Mouse (Mus musculus) liver, postnatal 0 days (tissue): ENCODE data around the gene Ncstn.

Source experiments
- CTCF ChIP-seq: sonication (generic); IDR thresholded peaks from 2 replicates; pipeline ENCODE4 v1.5.1; 2016; ENCODE audit warnings: antibody characterized with exemption, low read depth
- EP300 ChIP-seq: IDR thresholded peaks from 2 replicates; pipeline ENCODE4 v1.6.1; 2016; ENCODE audit warnings: antibody characterized with exemption, low read depth, mild to moderate bottlenecking

DNA sequence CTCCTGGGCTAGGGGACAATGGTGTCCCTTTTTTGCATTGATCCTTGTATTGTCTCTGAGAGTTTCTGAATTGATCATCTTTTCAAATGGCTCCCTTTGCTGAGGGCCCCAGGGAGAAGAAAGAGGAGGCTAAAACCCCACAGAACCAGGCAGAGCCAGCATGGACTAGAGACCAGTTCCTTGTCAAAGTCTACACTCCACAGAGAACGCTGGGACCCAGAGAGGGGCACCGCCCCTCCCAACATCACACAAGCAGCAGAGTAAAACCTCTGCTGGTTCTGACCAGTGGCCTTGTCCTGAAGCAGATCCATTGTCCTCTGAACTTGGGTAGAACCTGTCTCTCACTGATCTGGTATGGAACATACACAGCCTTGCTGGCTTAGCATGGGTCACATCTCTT lies 20.5 kb downstream of the Ncstn start:
- TF ChIP-seq CTCF, result no peak
- no peak for TF ChIP-seq EP300
